Mouse (Mus musculus) subcutaneous adipose tissue, adult 2 months (tissue): ENCODE results near the gene Slc38a4. TPM values are rescaled to one million over a fixed set of nuclear protein-coding genes. Genes with fewer than 3 reads are reported as not detected.

Experiments used
- polyA plus RNA-seq: library from polyadenylated mRNA; depleted of rRNA; stranded (reverse); fragments of >200 nt; gene quantifications from 2 replicates; pipeline ENCODE4 v1.2.3, GENCODE M21; 2012; ENCODE audit warnings: low replicate concordance; rRNA removed

Slc38a4 gene
- 0.86 and 4.0 TPM in 2 replicates for polyA plus RNA-seq

DNA sequence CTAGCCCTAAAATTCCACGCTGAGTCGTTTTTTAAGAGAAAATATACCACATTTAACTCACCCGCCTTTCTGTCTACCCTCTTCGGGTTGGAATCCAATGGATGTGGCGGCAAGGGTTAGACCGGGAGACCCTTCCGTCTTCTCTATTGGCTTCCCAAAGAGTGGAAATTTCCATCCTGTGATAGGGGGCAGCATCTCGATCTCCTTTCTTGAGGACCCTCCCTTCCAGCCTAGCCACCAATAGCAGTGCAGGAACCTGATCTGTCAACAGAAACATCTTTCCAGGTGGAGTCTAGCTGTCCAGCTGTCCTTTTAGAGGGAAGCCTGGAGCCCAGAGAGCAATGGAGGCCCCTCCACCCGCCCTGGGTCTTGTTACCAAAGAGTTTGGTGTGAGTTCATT is at the start of gene Slc38a4:
Gene Slc38a4, minus strand, starts transcription at position 163 of the 400 bp plus-strand sequence.

Other genes with a start within 250 kb of the Slc38a4 start
- 15.4 and 19.8 TPM in 2 replicates for gene Pced1b, start 191.2 kb upstream of the Slc38a4 start, polyA plus RNA-seq
- gene Amigo2, start 191.3 kb upstream of the Slc38a4 start, polyA plus RNA-seq, result 3.8 and 3.9 TPM in 2 replicates